Mouse (Mus musculus): Measurements from ENCODE around the gene Lysmd2.
"Not testable (repeated sequence)": the region's sequence is repeated elsewhere in the genome, so short reads cannot be mapped to it uniquely, and the experiment has no call there.

Gene Lysmd2

GRCm38 (mm10) chr9:75630823-75631454 is 5.4 kb downstream of the Lysmd2 start:
- DNase-seq, result no peak

GRCm38 (mm10) chr9:75632111-75632510 is 6.6 kb downstream of the Lysmd2 start:
- no peak for DNase-seq

GRCm38 (mm10) chr9:75632902-75633301 is 7.4 kb downstream of the Lysmd2 start:
- DNase-seq, result no peak

- DNase-seq, result no peak
These were observed 8.1 kb downstream of the Lysmd2 start for GRCm38 (mm10) chr9:75633603-75634002.

- DNase-seq, result no peak
These were observed 8.7 kb downstream of the Lysmd2 start for GRCm38 (mm10) chr9:75634226-75634625.

GRCm38 (mm10) chr9:75645405-75645804 is 19.9 kb downstream of the Lysmd2 start:
- no peak for DNase-seq

GRCm38 (mm10) chr9:75653981-75654911 is 28.7 kb downstream of the Lysmd2 start:
- DNase-seq, result no peak

- not testable (repeated sequence) for DNase-seq
These were observed 30.9 kb downstream of the Lysmd2 start for GRCm38 (mm10) chr9:75656456-75656855.

GRCm38 (mm10) chr9:75660917-75661316 is 35.4 kb downstream of the Lysmd2 start:
- no peak for DNase-seq

- DNase-seq, result no peak
These were observed 39.8 kb downstream of the Lysmd2 start for GRCm38 (mm10) chr9:75665364-75665763.

GRCm38 (mm10) chr9:75666612-75667011 is 41.1 kb downstream of the Lysmd2 start:
- no peak for DNase-seq

GRCm38 (mm10) chr9:75672769-75673168 is 47.2 kb downstream of the Lysmd2 start:
- no peak for DNase-seq

GRCm38 (mm10) chr9:75676226-75676625 is 50.7 kb downstream of the Lysmd2 start:
- no peak for DNase-seq

- no peak for DNase-seq
These were observed 52.8 kb downstream of the Lysmd2 start for GRCm38 (mm10) chr9:75678341-75678740.

- DNase-seq, result no peak
These were observed 54.1 kb downstream of the Lysmd2 start for GRCm38 (mm10) chr9:75679629-75680028.

GRCm38 (mm10) chr9:75680606-75681005 is 55.1 kb downstream of the Lysmd2 start:
- no peak for DNase-seq

- peak; percentile 54 for DNase-seq
These were observed 58.1 kb downstream of the Lysmd2 start, which contains the start of gene Scg3 for GRCm38 (mm10) chr9:75683426-75684191. TSS of gene Scg3 (minus strand) at chr9:75684056.

- no peak for DNase-seq
These were observed 58.8 kb downstream of the Lysmd2 start for GRCm38 (mm10) chr9:75684292-75684691.

- DNase-seq, result no peak
These were observed 59.2 kb downstream of the Lysmd2 start for GRCm38 (mm10) chr9:75684772-75685171.

Measured in kidney, adult 18-20 months (tissue).